Mouse (Mus musculus) neural tube, embryonic 14.5 days (tissue): ENCODE measurements around the gene Gm4881. TPM values are rescaled to one million over a fixed set of nuclear protein-coding genes. Genes with fewer than 3 reads are reported as not detected.

Experiments used
- ATAC-seq: fragments of 200-750 bp; cut with Nextera tagmentation; 2 replicates; pipeline ENCODE4 v1.8.0; 2017; ENCODE audit warnings: low read depth, mild to moderate bottlenecking, moderate TSS enrichment, moderate library complexity
- H3K27ac ChIP-seq: fragments of 300-500 bp; sonication (generic); 2 replicates; pipeline ENCODE4 v1.5.1; 2014; ENCODE audit warnings: low read depth, mild to moderate bottlenecking, control low read depth, low read length, moderate library complexity, mixed read lengths
- H3K27me3 ChIP-seq: fragments of 300-500 bp; sonication (generic); 2 replicates; pipeline ENCODE4 v1.6.1; 2014; ENCODE audit warnings: low read length; ENCODE audit not compliant: control insufficient read depth, insufficient read depth
- H3K36me3 ChIP-seq: fragments of 300-500 bp; sonication (generic); 2 replicates; pipeline ENCODE4 v1.6.1; 2014; ENCODE audit warnings: low read length, mixed read lengths; ENCODE audit not compliant: control insufficient read depth, insufficient read depth
- H3K4me1 ChIP-seq: fragments of 300-500 bp; sonication (generic); 2 replicates; pipeline ENCODE4 v1.6.1; 2014; ENCODE audit warnings: low read length; ENCODE audit not compliant: control insufficient read depth, insufficient read depth
- H3K4me2 ChIP-seq: fragments of 300-500 bp; sonication (generic); 2 replicates; pipeline ENCODE4 v1.6.1; 2014; ENCODE audit warnings: mild to moderate bottlenecking, low read depth, low read length, control low read depth
- H3K4me3 ChIP-seq: fragments of 300-500 bp; sonication (generic); 2 replicates; pipeline ENCODE4 v1.5.1; 2014; ENCODE audit warnings: low read depth, low read length, control low read depth, mixed read lengths
- H3K9ac ChIP-seq: fragments of 300-500 bp; sonication (generic); replicated peaks from 2 replicates; pipeline ENCODE4 v1.6.1; 2014; ENCODE audit warnings: low read depth, mild to moderate bottlenecking, control low read depth, low read length, mixed read lengths
- H3K9me3 ChIP-seq: fragments of 300-500 bp; sonication (generic); 2 replicates; pipeline ENCODE4 v1.6.1; 2016; ENCODE audit warnings: low read length; ENCODE audit not compliant: control insufficient read depth
- WGBS: fragments of 180-500 bp; shearing (Covaris S2); extraction: QIAGEN DNeasy Blood & Tissue Kit; methylation state at CpG from one replicate; pipeline ENCODE4 v1.1.7; 2014; 5-methylcytosine and 5-hydroxymethylcytosine counted together
- polyA plus RNA-seq: library from polyadenylated mRNA; unstranded; fragments of >200 nt; fragmentation: Nextera tagmentation; extraction: Ambion mirVana; gene quantifications from 2 replicates; pipeline ENCODE4 v1.2.1, GENCODE M21; 2014

Gene Gm4881
- polyA plus RNA-seq, 1 experiment from 2014 or later: 1.5 TPM

- Histone ChIP-seq H3K4me2 (no peak overlapping the region), H3K36me3 (no peaks in the 10 kb centered on the region), H3K4me3 (no peak overlapping the region), H3K27ac (no peak overlapping the region), H3K4me1 (peaks cover 8% of the 10 kb centered on the region; the same call in 1 of the 2 replicates), H3K9ac (no peak overlapping the region), H3K27me3 (peaks cover 60% of the 10 kb centered on the region), H3K9me3 (no peaks in the 10 kb centered on the region)
- ATAC-seq: no peak
- WGBS: 4% methylated on average over 7 of the region's 7 CpGs
Observed at GRCm38 (mm10) chr7:24947316-24948048, 3.2 kb upstream of the Gm4881 start.

DNA sequence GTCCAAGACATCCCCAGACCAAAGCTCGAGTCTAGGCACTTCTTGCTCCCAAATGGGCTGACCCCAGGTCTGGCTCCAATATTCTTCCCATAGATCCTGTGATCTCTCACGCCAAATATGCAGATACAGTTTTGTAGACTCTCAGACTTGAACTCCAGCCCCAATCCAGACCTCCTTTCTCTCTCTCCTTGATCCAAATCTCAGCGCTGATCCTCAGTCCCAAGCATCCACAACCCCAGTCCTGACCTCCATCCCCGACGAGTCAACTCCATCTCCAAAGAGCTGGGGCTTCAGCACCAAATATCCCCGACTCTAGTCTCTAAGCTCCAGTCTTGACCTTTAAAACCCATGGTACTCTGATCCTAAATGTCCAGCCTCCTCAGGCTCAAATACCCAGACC is 653 bp downstream of the Gm4881 start:
- WGBS: 3% methylated on average over 6 of the region's 6 CpGs
- no peaks in the 10 kb centered on the region for H3K36me3 ChIP-seq
- H3K4me2 ChIP-seq: no peak overlapping the region
- peaks cover 6% of the 10 kb centered on the region; the same call in 1 of the 2 replicates for H3K4me1 ChIP-seq
- no peak overlapping the region for H3K4me3 ChIP-seq
- no peak overlapping the region for H3K9ac ChIP-seq
- H3K27me3 ChIP-seq: peaks cover 60% of the 10 kb centered on the region
- ATAC-seq: no peak
- no peak overlapping the region for H3K27ac ChIP-seq
- no peaks in the 10 kb centered on the region for H3K9me3 ChIP-seq

DNA sequence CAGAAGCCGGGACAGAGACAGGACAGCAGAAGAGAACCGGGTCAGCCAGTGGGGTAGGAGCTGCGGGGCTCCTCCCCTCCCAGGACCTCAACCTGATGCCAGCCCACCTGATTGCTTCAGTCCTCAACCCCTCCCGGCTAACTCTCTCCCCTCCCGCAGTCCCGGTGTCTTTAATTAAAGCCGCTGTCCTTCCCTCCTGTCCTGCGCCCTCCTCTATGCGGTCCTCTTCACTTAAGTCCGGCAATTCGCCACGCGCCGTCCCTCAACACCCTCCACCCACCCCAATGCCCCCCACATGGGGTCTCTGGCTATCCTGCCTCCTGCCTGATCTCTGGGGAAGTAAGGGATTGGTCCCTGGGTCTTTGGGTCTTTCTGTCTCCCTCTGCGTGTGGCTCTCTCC is 12.6 kb downstream of the Gm4881 start:
- Histone ChIP-seq H3K36me3 (0 out of 2 replicates have a peak, but pooled peaks cover 9% of the 10 kb centered on the region), H3K4me2 (no peak overlapping the region), H3K27ac (no peak overlapping the region), H3K9ac (no peak overlapping the region), H3K4me3 (no peak overlapping the region), H3K27me3 (peaks cover 38% of the 10 kb centered on the region), H3K4me1 (peaks cover 6% of the 10 kb centered on the region; the same call in 1 of the 2 replicates), H3K9me3 (no peaks in the 10 kb centered on the region)
- ATAC-seq: no peak
- 0% methylated on average over 15 of the region's 15 CpGs for WGBS

- peaks cover 38% of the 10 kb centered on the region for H3K27me3 ChIP-seq
- peaks cover 6% of the 10 kb centered on the region; the same call in 1 of the 2 replicates for H3K4me1 ChIP-seq
- H3K36me3 ChIP-seq: peaks cover 17% of the 10 kb centered on the region
- no peak overlapping the region for H3K27ac ChIP-seq
- no peak overlapping the region for H3K4me3 ChIP-seq
- 39% methylated on average over 6 of the region's 6 CpGs for WGBS
- H3K9ac ChIP-seq: no peak overlapping the region
- H3K4me2 ChIP-seq: no peak overlapping the region
- no peak for ATAC-seq
- H3K9me3 ChIP-seq: no peaks in the 10 kb centered on the region
Observed at GRCm38 (mm10) chr7:24930475-24930874, 13.8 kb downstream of the Gm4881 start.

DNA sequence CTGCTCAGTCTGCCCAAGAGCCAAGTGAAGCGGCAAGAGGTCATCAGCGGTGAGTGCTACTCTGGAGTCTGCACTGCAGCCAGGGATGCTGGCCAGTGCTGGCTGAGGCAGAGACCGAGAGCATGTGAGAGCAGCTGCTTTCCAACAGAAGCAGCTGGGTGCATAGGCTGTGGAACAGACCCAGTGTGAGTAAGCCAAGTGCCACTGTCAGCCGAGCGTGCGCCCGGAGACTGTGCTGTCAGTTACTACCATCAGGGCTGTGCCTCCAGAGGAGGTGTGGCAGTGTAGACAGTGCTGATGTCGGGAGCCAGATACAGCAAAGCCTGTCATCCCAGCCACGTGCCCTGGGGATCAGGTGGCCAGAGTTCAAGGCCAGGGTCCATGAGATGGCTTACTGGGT is 24.6 kb downstream of the Gm4881 start:
- WGBS: 92% methylated on average over 9 of the region's 9 CpGs
- H3K27ac ChIP-seq: no peak overlapping the region

GRCm38 (mm10) chr7:24918763-24919323 is 25.5 kb downstream of the Gm4881 start:
- no peaks in the 10 kb centered on the region for H3K4me1 ChIP-seq
- H3K9ac ChIP-seq: no peak overlapping the region
- no peak overlapping the region for H3K4me3 ChIP-seq
- no peak overlapping the region for H3K27ac ChIP-seq
- no peak for ATAC-seq
- no peaks in the 10 kb centered on the region for H3K27me3 ChIP-seq
- no peaks in the 10 kb centered on the region for H3K9me3 ChIP-seq
- H3K4me2 ChIP-seq: no peak overlapping the region
- WGBS: 91% methylated on average over 20 of the region's 20 CpGs
- peaks cover 50% of the 10 kb centered on the region for H3K36me3 ChIP-seq

More for the DNA sequence above, 24.6 kb downstream of the Gm4881 start:
- no peaks in the 10 kb centered on the region for H3K27me3 ChIP-seq
- no peak overlapping the region for H3K4me2 ChIP-seq
- H3K4me3 ChIP-seq: no peak overlapping the region
- H3K36me3 ChIP-seq: peaks cover 53% of the 10 kb centered on the region
- H3K4me1 ChIP-seq: no peaks in the 10 kb centered on the region
- no peaks in the 10 kb centered on the region for H3K9me3 ChIP-seq
- no peak overlapping the region for H3K9ac ChIP-seq
- no peak for ATAC-seq

GRCm38 (mm10) chr7:24912480-24912879 is 31.8 kb downstream of the Gm4881 start:
- no peaks in the 10 kb centered on the region for H3K4me1 ChIP-seq
- H3K36me3 ChIP-seq: peaks cover 14% of the 10 kb centered on the region; the same call in 1 of the 2 replicates
- no peaks in the 10 kb centered on the region for H3K27me3 ChIP-seq
- no peak for ATAC-seq
- H3K27ac ChIP-seq: no peak overlapping the region
- no peak overlapping the region for H3K9ac ChIP-seq
- H3K9me3 ChIP-seq: no peaks in the 10 kb centered on the region
- no peak overlapping the region for H3K4me3 ChIP-seq
- 93% methylated on average over 14 of the region's 14 CpGs for WGBS
- no peak overlapping the region for H3K4me2 ChIP-seq

GRCm38 (mm10) chr7:24907211-24907748 is 37.0 kb downstream of the Gm4881 start:
- Histone ChIP-seq H3K9ac (no peak overlapping the region), H3K4me1 (peaks cover 10% of the 10 kb centered on the region; the same call in 1 of the 2 replicates), H3K4me2 (no peak overlapping the region)

GRCm38 (mm10) chr7:24906551-24906950 is 37.7 kb downstream of the Gm4881 start:
- Histone ChIP-seq H3K4me2 (no peak overlapping the region), H3K4me1 (peaks cover 10% of the 10 kb centered on the region; the same call in 1 of the 2 replicates), H3K9me3 (no peaks in the 10 kb centered on the region), H3K9ac (no peak overlapping the region), H3K36me3 (no peaks in the 10 kb centered on the region), H3K4me3 (no peak overlapping the region), H3K27ac (no peak overlapping the region), H3K27me3 (no peaks in the 10 kb centered on the region)
- ATAC-seq: no peak
- 34% methylated on average over 6 of the region's 6 CpGs for WGBS

More at GRCm38 (mm10) chr7:24907211-24907748, 37.0 kb downstream of the Gm4881 start:
- no peak overlapping the region for H3K4me3 ChIP-seq
- WGBS: 32% methylated on average over 13 of the region's 13 CpGs
- no peaks in the 10 kb centered on the region for H3K36me3 ChIP-seq
- no peaks in the 10 kb centered on the region for H3K27me3 ChIP-seq
- H3K9me3 ChIP-seq: no peaks in the 10 kb centered on the region
- no peak for ATAC-seq
- H3K27ac ChIP-seq: no peak overlapping the region
